Mouse (Mus musculus): ENCODE results near the gene Kank4.
"Not testable (repeated sequence)": the region's sequence is repeated elsewhere in the genome, so short reads cannot be mapped to it uniquely, and the experiment has no call there.

Gene Kank4

DNA sequence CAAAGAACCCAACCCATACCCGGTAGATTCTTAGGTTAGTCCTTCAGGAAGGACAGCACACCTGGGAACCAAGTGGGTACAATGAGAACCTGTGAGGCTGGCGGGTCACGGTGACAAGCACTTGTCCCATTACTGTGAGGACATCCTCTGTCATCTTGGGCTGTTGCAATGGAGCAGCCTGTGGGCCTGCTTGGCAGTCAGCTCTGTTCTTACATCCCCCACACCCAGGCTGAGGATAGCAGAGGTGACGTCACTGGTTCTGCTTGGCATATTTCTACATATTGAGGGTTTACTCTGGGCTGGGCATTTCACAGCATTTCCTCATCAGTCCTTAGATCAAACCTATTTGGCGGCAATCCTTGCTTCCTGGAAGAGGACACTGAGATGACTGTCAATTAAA is 43.6 kb downstream of the Kank4 start:
- DNase-seq, result no peak

DNA sequence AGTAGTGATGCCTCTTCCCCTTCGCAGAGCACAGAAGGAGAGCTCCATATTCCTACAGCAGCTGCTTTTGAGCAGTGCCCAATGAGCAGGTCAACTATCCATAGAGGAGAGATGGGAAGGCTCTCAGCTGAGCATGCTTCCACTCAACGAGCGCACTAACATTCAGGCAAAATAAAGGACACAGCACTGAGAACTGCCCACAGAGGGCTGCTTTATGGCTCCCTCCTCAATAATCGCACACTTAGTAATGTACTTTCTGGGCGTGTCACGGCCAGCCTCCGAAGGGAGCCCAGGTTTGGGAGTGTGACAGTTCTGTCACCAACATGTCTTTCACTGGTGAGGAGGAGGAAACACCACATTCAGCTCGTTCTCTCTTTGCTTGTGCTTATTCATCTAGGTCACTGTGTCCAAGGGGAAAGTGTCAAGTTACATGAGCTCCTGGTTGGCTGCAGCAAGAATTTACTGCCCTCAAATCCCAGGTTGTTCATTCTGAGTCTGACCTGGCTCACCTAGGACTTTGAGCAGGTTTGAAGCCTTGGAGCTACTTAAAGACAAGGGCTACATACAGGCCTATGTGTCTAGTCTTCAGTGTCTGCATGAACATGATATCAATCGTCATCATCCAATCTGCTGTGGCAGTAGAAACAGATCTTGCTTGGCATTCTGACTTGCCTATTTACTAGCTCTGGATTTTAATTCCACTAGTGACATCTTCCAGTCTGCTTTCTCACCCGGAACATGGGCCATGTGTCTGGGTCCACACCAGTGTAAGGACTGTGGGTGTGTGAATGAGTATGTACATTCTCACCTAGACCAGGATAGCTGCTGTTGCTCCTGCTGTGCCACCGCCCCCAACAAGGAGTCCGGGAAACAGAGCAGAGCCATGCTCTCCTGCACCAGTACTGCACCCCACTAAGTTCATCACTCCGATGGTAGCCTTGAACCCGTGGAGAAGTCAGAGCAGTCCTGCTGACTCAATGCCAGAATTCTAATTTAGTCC is 49.9 kb downstream of the Kank4 start:
- DNase-seq, result no peak

DNA sequence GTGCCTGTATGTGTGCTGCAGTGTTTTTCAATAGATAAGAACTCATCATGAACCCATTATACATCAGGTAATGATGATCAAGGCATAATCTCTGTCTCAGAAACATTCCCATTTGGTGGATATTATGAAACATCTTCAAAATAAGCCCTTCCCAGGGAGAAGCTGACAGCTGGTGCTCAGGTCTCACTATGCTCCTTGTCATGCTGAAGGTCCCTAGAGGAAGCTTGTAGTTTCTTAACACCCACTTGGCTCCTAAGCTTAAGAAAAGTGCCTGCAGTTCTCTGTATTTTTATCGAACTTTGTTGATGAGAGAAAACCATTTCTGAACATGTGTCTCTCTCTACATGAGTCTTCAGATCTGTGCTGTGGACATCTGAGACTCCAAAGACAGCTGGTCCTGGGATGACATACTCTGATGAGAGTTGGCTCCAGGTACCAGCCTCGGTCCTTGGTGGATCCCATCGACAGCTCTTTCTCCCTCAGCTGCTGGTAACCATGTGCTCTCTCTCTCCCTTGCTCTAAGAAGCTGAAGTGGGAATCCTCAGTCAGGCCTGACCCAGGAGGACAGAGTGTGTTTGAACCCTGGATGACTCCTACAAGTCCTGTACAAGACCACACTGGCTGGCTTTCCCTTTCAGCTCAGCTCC is 58.3 kb downstream of the Kank4 start:
- no peak for DNase-seq

DNA sequence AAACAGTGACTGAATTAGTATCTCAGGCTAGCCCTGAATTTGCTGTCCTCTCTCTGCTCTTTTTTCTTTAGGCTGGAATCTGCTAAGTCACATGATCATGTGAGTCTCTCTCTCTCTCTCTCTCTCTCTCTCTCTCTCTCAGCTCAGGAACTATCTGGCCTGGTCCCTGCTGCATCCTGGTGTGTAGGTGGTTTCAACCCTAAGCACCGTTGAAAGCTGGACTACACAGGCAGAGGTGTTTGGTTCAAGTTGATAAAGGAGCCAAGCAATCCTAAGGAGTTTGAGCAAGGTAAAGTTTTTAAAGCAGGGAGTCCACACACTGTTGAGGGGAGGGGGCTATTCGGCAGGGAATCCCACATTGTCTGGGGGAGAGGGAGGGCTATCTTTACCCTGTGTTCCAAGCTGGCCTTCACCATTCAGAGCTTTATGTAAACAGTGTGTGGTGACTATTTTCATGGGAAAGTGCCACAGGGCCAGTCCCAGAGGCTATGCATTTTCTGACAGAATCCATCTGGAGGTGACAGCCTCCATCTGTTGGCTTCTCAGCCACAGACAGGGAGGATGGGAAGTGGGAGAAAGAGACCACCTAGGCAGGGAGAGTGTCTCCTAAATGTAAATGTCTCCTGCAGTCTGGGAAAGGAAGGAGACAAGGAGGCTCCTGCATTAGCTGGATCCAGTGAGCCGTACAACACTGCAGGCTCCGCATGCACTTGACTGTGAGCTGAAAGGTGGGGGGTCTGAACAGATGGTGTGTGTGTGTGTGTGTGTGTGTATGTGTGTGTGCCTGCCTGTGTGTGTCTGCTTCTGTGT is 59.1 kb downstream of the Kank4 start:
- no peak for DNase-seq

DNA sequence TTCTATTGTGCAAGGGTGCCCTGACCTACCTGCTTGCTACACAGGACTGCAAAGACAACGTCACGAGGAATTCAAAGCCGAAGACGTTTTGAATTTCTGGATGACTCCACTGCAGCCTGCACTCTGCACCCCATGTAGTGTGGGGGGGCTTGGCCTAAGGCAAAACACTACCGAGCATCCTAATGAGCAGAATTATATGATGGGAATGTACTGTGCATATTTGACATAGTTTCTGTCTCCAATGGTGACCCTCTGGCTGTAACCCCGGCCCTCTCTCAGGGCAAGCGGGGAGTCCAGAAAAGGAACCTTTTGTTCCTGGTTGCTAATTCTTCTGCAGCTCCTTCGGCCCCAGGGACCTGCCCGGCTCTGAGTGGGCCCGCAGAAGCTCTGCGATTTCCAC is 61.2 kb downstream of the Kank4 start:
- DNase-seq, result no peak

DNA sequence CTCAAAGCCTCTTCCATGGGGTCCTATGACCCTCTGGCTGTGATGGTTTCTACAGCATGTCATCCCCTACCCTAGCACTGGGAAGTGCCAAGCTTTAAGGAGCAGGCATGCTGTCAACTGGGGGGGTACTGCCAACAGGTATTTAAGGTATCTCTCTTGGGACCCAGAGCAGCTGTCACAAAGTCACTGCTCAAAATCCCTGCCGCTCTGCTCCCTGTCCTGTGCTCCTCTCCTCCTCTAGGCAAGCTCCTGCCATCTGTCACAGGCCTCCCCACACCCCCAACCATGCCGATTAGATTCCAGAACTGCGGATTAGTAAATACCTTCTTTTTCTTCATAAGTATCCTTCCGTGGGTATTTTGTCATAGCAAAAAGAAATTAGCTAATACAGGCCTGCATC is 62.9 kb downstream of the Kank4 start:
- no peak for DNase-seq

DNA sequence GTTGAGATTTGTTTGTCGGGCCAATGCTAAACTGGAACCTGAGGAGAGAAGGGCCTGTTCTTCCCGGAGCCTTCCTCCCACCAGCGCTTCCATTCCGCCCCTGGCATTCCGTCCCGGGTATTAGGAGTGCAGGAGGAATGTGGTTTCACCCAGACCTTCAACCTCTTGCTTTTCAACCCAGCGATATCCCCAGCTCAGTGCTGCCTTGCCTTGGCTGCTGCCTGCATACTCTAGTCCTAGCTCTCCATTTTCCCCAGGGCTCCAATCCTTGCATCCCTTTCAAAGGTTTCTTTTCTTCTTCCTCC is 73.5 kb downstream of the Kank4 start:
- DNase-seq, result no peak

DNA sequence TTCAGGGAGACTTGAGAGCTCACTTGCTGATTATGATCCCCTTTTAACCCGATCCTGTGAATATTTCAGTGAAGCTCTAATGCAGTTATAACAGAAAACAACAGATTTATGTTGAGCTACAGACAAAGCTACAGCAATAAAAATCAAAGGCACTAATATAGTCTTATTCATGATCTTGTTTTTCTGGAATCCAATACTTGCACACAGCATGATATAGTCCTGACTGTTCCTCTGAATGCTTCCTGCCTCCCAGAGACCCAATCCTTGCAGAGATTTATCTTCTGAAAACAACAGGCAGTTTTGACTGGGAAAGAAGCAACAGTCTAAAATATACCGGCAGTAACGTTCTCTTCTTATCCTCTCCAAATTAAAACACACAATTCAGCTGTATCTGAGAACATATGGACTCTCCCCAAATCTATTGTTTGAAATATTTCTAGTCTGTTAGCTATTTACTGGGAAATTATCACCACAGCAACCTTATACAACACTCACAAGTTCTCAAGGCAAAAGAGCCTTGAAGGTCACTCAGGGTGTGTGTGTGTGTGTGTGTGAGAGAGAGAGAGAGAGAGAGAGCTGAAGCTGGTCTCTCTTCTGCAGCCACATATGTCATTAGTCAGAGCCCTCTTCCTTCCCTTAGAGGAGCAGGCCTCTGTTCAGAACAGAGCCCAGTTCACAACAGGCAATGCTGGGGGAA is 74.0 kb downstream of the Kank4 start:
- DNase-seq, result no peak

DNA sequence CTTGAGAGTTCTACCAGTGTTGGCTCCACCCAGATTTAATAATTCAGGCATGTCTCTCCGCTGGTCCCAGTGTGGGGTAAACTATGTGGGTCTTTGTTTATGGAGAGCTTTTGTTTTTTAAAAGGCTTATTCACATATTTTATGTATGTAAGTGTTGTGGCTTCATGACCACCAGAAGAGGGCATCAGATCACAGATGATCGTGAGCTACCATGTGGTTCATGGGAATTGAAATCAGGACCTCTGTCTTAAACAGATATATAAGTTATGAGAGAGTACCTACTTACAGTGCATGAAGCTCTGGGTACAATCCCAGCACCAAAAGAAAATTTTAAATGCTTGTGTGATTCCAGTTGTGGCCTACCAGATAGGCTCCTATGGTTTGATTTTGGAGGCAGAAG is 77.6 kb downstream of the Kank4 start:
- no peak for DNase-seq

DNA sequence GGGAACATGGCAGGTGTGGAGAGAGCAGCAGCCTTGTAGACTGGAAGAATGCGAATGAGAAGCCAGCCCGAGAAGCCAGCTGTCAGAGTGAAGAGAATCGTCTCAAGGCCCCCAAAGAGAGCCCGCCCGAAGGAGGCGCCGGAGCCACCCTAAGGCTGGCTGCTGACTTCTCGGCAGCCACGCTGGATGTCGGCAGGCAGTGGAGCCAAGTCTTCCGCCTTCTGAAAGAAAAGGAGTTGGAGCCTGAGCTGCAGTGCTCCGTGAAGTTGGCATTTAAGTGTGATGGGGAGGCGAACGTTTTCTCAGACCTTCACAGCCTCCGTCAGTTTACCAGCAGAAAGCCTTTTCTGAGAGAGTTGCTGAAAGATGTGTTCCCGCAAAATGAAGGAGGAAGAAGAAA is 83.7 kb downstream of the Kank4 start:
- DNase-seq, result no peak

DNA sequence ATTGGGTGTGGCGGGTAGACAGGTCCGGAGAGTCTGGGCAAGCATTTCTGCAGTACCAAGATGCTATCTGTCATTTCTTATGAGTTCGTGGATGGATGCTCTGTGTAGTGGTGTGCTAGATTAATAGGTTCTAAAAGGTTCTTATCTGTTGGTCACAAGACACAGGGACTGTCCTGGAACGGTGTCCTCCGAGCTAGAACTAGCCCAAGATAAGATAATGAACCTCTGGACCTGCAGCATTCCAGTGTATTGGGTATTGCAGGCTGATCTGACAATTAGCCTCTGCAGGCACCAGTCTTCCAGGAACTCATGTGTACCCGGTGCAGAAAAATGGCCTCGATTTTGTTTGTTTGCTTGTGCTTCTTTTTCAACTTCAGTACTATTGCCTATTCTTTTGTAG is 88.6 kb downstream of the Kank4 start:
- no peak for DNase-seq

DNA sequence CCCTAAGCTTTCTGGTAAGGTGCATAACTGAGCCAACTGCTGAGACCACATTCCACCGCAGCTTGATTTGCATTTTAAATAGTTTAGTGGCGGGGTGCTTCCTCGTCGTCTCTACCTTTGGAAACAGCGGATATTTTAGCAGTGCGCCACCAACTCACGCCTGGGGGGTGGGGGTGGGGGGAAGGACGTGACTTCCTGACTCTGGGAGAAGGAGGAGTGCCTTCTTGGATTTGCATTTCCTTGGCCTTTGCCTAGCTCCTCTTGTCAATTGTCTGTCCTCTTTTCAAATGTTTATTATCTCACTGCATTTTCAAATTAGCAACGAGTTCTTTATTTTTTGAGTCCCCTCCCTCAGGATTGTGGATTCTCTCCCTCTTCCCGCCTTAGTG is 89.4 kb downstream of the Kank4 start:
- no peak for DNase-seq

DNA sequence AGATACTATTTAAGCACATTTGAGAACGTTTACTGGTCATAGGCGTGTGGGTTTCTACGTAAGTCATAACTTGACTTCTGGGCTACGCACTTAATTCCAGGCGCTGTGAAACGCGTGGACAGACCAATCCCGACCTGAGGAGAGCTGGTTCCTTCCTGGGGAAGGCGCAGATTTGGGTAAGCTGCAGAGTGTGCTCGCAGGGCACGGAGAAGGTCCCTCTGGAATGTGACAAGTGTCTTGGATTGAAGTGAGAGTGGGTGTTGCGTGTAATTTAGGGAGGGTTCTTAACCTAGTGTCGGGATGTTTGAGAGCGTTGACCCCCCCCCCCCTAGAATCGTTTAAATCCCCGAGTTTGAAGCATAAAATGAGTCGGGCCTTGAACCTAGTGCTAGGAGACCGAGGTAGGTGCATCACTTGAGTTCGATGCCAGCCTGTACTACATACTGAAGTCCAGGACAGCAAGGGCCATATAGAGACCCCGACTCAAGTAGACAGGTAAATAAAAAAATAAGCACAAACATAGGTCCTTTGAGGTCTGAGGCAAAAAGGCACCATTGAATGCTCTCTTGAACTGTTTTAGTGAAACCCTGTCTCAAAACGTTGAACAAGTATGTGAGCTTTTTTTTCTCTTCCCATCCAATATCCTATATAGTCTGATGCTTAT is 89.9 kb downstream of the Kank4 start:
- no peak for DNase-seq

DNA sequence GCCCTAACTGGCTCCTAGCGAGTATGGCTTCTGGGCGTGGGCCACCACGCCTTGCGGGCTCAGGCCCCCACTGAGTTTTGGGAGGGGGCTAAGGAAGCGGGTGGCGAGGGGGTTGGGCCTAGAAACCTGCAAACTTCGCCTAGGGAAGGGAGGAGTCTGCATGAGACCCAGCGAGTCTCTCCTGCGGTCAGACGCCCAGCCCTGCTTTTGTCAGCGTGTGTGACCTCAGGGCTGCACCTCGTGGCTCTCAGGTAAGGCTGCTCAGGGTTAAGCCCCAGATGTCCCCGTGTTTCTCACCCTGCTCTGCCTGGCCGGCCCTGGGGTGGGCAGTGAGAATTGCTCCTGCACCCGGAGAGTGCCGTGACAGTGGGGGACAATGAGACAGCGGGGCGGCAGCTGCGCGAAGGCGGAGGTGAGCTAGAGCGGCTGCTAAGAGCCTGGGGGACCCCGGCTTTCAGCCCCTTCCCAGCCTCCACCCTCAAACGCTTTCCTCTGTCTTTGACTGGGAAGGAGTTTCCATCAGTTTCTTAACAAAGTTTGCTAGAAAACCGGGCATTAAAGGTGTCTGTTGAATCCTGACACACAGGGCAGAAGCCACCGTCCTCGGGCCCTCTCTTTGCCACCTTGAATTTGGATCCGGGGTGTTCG is 90.6 kb downstream of the Kank4 start, which contains the start of gene L1td1:
TSS of gene L1td1 (plus strand) at position 145 of the 648 bp plus-strand sequence.
- DNase-seq, result no peak

DNA sequence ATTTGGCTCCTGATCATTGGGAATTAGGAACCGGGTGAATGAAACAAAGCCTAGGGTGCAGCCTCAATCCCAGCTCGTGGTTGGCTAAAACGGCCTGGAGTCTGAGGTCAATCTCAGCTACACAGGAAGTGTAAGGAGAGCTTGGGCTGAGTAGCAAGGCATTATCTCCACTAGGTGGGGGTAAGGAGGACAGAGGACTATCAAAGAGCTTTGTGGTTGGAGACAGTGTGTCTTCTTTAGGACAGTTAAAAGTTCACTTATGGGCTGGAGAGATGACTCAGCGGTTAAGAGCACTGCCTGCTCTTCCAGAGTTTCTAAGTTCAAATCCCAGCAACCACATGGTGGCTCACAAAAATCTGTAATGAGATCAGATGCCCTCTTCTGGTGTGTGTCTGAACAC is 91.9 kb downstream of the Kank4 start:
- DNase-seq, result no peak

DNA sequence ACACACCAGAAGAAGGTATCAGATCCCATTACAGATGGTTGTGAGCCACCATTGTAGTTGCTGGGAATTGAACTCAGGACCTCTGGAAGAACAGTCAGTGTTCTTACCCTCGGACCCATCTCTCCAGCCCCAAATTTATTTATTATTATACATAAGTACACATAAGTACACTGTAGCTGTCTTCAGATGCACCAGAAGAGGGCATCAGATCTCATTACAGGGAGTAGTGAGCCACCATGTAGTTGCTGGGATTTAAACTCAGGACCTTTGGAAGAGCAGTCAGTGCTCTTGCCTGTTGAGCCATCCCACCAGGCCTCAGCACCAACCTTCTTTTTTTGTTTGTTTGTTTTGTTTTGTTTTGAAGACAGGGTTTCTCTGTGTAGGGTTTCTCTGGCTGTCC is 92.7 kb downstream of the Kank4 start:
- DNase-seq, result not testable (repeated sequence)

DNA sequence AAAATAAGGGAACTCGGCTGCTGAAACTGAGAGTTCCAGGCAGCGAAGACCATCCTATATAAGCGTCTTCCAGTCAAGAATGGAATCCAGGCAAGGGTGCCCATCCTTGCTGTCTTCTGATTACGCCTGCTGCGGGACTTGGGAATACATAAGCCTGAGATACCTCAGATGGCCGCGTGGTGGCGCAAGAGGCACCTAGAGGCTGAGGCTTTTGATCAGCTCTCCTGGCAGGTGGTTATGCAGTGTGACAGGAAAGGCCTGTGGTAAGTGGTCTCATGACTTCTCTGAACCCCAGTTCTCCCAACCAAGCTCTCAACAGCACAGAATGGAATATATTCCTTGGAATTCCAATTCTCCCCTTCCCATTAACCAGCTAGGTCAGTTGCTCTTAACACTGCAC is 94.9 kb downstream of the Kank4 start:
- DNase-seq, result peak; percentile 71

DNA sequence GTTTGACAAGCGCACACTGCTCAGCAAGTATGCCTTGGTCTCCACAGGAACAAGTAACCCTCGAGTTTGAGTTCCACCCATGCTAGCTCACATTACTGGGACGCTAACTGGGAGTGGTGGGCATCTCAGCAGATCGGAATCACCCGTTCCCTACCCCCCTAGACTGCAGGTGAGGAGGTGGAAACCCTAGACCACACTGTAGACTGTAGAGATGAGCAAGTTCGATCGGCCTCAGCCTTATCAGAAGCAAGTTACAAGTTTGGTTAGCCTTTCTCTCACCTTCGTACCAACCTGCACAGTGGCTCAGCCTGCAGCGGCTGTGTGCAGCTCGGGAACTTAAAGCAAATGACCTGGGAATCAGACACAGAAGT is 98.8 kb downstream of the Kank4 start:
- DNase-seq, result no peak

DNA sequence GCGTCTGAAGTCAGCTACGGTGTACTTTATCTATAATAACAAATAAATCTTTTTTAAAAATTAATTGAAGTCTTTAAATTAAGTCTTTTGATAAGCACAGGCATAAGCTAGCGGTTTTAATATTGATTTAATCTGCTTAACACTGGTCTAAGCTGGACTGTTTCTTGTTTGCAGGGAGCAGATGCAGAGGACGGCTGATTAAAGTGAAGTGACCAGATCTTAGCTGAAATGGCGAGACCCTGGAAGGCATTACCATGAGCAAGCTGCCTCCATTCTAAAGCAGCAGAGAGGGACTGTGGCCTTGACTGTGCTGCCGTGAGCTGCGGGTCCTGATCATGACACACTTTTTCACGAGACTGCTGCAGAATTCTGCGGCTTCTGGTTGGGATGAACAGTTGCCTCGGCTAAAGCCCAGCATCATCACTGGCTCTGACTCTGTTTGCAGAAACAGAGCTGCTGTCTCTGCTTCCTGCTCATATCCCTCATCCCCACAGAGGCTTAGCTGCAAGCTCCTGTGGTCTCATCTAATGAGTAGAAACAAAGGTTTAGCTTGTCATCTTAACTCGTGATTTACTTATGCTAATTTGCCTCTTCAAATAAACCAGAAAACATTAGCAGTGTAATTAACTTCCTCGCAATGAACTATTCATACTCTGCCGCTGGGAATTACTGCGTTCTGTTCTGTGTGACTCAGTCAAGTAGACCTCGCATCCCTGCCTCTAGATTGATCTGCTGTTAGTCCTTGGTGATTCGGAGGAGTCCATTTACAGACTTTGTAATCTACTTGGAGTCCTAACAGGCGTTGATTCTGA is 99.4 kb downstream of the Kank4 start:
- DNase-seq, result no peak

DNA sequence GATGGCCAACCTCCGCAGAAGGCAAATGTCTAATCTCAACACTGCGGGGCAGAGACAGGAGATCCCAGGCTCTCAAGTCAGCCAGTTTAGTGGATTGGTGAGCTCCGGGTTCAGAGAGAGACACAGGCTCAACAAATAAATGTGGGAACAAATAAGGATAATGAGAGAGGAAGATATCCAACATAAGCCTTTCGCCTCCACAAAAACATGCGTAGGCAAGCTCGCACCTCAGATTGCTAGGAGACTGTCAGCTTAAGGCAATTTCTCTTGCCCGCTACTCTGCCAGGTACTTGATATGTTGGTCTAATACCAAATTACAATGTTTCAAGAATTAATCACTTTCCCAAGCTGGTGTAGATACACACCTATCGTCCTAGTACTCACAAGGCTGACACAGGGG is 106.4 kb downstream of the Kank4 start:
- no peak for DNase-seq

Measured in thymus, postnatal 25 days (tissue).